Mouse (Mus musculus): ENCODE measurements around the gene Zfp69. TPM values are rescaled to one million over a fixed set of nuclear protein-coding genes. Genes with fewer than 3 reads are reported as not detected.

Zfp69 gene
- 5.0 and 5.7 TPM in 2 replicates for polyA plus RNA-seq (2015; fragmentation: Nextera tagmentation; extraction: Ambion mirVana)

GRCm38 (mm10) chr4:120951428-120951973 lies at the start of gene Zfp69:
Zfp69 (minus strand) TSS chr4:120951699.

DNA sequence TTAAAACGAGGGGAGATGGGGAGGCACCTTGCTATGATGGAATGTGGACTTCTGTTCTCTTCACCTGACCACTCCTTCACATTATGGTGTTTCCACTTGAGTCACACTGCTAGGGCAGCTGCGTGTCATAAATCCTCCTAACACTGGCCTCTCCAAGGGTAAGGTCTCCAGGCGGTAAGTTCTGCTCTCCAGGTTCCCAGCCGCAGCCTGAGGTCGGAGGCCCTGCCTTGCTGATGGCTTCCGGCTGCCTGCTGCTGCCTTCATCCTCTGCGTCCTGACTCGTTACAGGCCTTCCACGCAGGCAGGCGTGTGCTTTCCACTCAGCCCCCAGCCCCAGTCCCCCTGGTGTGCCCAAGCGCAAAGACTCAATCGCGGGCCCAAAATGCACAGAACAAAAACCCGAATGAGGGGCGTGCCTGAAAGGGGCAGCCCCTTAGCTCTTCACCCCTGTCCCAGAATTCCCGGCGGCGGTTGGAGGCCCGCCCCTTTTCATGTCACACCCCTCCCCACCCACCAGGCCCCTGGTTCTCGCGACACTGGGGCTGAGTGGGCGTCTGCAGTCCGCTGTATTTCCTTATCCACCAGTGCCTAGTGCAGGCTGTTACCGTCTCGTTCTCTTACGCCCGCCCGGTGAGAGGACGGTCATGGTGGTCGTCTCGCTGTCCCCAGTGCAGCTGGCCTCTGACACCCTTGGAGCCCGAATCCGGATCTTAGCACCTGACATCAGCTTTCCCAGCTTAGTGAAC lies 26.8 kb downstream of the Zfp69 start, which contains the start of gene Exo5:
Gene Exo5, minus strand, starts transcription at position 464 of the 746 bp plus-strand sequence.

Small RNA genes lying within 50 kb of the gene (microRNA-seq; reads per million reads assigned to microRNA genes)
- 0.87 reads per million for gene Mir7015

Other genes with a start within 250 kb of the Zfp69 start
- 4.1 and 5.0 TPM in 2 replicates for gene Kcnq4, start 203.1 kb downstream of the Zfp69 start, polyA plus RNA-seq (2015; fragmentation: Nextera tagmentation; extraction: Ambion mirVana)
- gene Nfyc, start 120.1 kb downstream of the Zfp69 start, polyA plus RNA-seq (2015; fragmentation: Nextera tagmentation; extraction: Ambion mirVana): 66.7 and 74.0 TPM in 2 replicates
- 24.6 and 27.8 TPM in 2 replicates for gene Rims3, start 96.9 kb downstream of the Zfp69 start, polyA plus RNA-seq (2015; fragmentation: Nextera tagmentation; extraction: Ambion mirVana)
- 15.0 and 17.8 TPM in 2 replicates for gene Exo5, start 26.7 kb downstream of the Zfp69 start, polyA plus RNA-seq (2015; fragmentation: Nextera tagmentation; extraction: Ambion mirVana)
- gene Smap2, start 65.5 kb upstream of the Zfp69 start, polyA plus RNA-seq (2015; fragmentation: Nextera tagmentation; extraction: Ambion mirVana): 49.8 and 52.9 TPM in 2 replicates
- gene Col9a2, start 87.7 kb upstream of the Zfp69 start, polyA plus RNA-seq (2015; fragmentation: Nextera tagmentation; extraction: Ambion mirVana): 29.6 and 29.7 TPM in 2 replicates
- 20.3 and 21.6 TPM in 2 replicates for gene Zmpste24, start 146.5 kb upstream of the Zfp69 start, polyA plus RNA-seq (2015; fragmentation: Nextera tagmentation; extraction: Ambion mirVana)
- gene Tmco2, start 157.5 kb upstream of the Zfp69 start, polyA plus RNA-seq (2015; fragmentation: Nextera tagmentation; extraction: Ambion mirVana): not detected in 2 replicates

Data from neural tube, postnatal 0 days (tissue).